Mouse (Mus musculus): ENCODE measurements around the gene Fn1.

The Fn1 gene

GRCm38 (mm10) chr1:71594268-71594667, 58.7 kb downstream of the Fn1 start:
- no peak for DNase-seq

GRCm38 (mm10) chr1:71593184-71593583, 59.8 kb downstream of the Fn1 start:
- no peak for DNase-seq

DNA sequence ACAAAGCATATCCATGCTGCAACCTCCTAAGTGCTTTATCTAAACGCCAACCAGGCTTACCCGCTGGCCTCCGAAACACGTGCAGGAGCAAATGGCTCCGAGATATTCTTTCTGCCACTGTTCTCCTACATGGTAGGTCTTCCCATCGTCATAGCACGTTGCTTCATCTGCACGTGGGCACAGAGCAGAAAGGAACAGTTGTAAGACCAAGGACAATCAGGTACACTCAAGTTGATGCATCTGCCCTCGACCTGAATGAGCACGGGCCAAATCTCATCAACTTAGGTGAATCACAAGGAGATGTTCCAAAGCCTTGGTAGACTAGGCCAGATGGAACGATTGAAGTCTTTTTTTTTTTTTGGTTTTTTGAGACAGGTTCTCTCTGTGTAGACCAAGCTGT, 63.0 kb downstream of the Fn1 start:
- no peak for DNase-seq

DNA sequence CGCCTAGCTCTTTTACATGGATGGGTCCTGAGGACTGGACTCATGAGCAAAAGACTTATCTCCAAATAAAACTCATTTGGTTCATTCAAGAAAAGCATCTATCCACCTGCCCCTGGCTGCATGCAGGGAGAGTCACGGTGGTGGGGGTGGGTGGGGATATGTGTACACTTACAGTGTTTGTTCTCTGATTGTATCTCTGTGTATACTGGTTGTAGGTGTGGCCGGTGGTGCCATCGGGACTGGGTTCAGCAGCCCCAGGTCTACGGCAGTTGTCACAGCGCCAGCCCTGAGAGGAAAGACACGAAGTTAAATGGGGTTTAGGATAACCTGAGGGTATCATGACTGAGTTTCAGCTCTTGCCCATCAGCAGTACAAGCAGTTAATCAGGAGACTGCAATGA, 66.3 kb downstream of the Fn1 start:
- no peak for DNase-seq

DNA sequence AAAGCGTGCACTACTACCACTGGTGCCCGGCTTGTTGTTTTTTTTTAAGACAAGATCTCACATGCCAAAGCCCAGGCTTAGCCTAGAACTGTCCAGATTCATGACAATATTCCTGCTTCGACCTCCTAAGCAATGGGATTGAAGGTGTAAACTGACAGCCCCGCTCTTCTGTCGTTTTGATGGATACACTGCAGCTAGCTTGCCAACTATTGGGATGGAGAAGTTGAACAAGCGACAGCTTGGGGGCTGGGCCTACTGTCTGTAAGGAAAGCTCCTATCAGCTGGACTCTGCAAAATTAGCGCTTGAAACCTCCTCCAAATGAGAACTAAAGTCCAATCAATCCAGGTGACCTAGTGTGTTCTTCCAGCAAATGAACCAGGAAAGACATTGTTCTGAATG, 69.1 kb downstream of the Fn1 start:
- DNase-seq, result no peak

DNA sequence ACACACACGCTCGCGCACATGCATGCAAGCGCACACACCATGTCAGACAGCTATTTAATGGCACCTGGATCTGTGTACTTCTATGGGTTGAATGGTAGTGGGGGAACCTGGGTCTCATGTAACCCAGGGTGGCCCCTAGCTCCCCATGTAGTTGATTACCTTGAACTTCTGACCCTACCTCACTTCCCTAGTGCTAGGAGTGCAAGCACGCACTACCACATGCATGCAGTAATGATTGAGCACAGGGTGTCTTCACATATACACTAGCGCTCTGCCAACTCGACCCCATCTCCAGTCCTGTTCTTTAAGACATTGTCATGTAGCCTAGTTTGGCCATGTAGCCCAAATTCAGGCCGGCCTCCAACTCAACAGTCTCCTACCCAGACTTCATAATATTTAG, 69.7 kb downstream of the Fn1 start:
- DNase-seq, result no peak

GRCm38 (mm10) chr1:71580408-71580807, 72.6 kb downstream of the Fn1 start:
- DNase-seq, result no peak

- DNase-seq, result peak; percentile 82
These were observed 73.5 kb downstream of the Fn1 start for GRCm38 (mm10) chr1:71579526-71579925.

GRCm38 (mm10) chr1:71576837-71577236, 76.2 kb downstream of the Fn1 start:
- DNase-seq, result no peak

GRCm38 (mm10) chr1:71575987-71576386, 77.0 kb downstream of the Fn1 start:
- DNase-seq, result peak; percentile 9

GRCm38 (mm10) chr1:71570116-71570515, 82.9 kb downstream of the Fn1 start:
- no peak for DNase-seq

GRCm38 (mm10) chr1:71567884-71568605, 85.0 kb downstream of the Fn1 start:
- no peak for DNase-seq

GRCm38 (mm10) chr1:71564291-71564690, 88.7 kb downstream of the Fn1 start:
- DNase-seq, result no peak

DNA sequence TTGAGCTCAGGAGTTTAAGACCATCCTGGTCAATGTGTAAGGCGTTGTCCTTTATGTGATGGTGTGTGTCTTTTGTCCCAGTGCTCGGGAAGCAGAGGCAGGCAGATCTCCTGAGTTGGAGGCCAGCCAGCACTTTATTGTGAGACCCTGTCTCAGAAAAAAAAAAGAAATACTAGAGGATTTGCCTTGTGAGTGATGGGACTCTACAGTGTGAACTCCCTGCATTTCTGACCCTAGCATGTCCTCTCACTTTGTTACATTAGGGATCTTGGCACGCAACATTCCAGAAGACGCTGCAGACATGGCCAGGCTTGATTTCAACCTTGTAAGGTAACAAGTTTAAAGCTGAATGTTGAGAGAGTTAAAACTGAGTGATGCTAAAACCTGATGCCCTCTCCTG, 92.4 kb downstream of the Fn1 start:
- no peak for DNase-seq

DNA sequence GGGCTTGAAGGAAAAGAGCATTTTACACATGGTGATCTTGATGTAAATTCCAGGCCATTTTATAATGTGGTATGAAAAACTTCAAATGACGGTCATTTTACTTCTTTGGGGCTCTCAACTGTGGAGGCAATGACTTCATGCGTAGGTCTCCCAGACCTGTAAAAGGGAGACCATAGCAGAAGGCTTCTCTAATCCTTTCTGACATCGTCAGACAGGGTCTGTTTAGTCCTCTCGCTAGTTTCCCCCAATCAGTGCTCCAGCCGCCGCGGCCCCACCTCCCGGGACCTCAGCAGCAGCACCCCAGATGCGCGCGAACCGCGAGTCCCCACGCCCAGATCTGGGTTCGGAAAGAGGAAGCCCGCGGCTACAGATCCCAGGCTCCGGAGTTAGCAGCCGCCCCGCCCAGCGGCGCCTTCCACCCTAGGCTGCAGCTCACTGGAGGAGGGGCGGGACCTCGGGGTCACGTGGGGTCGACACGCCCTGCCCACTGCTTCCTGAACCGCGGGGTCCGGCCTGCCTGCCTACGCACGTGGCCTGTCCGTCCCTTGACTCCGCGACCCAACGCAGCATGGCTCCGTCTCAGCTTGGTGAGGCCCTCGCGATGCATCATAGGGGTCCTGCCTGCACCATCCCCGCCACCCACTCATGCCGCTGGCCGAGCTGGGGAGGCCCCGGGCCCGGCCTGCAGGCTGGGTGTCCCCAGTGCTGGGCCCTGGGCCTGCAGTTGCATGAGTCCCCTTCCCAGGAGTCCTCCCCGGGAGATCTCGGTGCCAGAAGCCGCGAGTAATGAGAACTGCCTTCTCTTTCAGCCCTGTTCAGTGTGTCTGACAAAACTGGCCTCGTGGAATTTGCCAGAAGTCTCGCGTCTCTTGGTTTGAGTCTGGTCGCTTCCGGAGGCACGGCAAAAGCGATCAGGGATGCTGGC, 96.0 kb downstream of the Fn1 start, which contains the start of gene Atic:
Atic (plus strand) TSS at position 463 of the 925 bp plus-strand sequence.
- DNase-seq, result peak; percentile 91

- DNase-seq, result peak; percentile 47
These were observed 102.3 kb downstream of the Fn1 start for GRCm38 (mm10) chr1:71550626-71551195.

- DNase-seq, result no peak
These were observed 112.6 kb downstream of the Fn1 start for GRCm38 (mm10) chr1:71540437-71540836.

- DNase-seq, result no peak
These were observed 113.4 kb downstream of the Fn1 start for GRCm38 (mm10) chr1:71539641-71540040.
